Comparison of ENCODE assay signal across 17 mouse cellular contexts in the genomic region with DNA sequence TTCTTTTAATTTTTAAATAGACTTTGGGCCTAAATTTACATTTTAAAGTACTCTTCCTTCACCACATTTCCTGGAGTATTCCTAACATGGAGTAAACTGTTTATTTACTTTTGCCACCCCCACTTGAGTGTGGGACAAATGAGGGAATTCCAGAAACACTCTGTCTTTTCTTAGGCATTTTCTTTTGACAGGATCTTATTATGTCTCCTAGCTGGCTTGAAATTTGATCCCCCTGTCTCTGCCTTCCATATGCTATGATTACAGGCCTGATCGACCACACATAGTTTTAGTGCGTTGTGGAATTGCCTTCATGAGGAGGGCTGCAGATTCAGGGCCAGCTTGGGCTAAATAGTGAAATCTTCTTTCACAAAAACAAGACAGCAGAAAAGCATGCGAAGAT.
A peak's percentile ranks its signal among the peaks of the same experiment; 100 is the strongest.
DNase-seq lines count a peak whose midpoint lies in the region; ATAC-seq and TF ChIP-seq lines count a peak whose summit lies in the region.
"Had no signal": no experiment of that assay in that cellular context is flagged by ENCODE, and none has a peak within 500 bp of the region (broad histone marks: within the 10 kb centered on the region; RNA-seq: fewer than 3 reads in every experiment).

No protein-coding gene starts in this region.

- no peak overlapping the region for H3K4me2 ChIP-seq in kidney, embryonic 14.5 days (replicated peaks; ENCODE audit: low read depth, low read length)
- no peak overlapping the region for H3K4me2 ChIP-seq in stomach, embryonic 14.5 days (replicated peaks; ENCODE audit: low read depth, low read length)
- H3K4me2 ChIP-seq in stomach, postnatal 0 days (replicated peaks; ENCODE audit: low read depth) = no peak overlapping the region
- H3K4me2 ChIP-seq: hindbrain, embryonic 15.5 days; midbrain, embryonic 13.5 days had no signal

- peaks cover 3% of the 10 kb centered on the region; the same call in 1 of the 2 replicates for H3K36me3 ChIP-seq in kidney, embryonic 14.5 days (ENCODE audit: control insufficient read depth, insufficient read depth, low read length)
- no peaks in the 10 kb centered on the region; the same call in 1 of the 2 replicates for H3K36me3 ChIP-seq in stomach, embryonic 14.5 days (ENCODE audit: control insufficient read depth, insufficient read depth, low read length)
- H3K36me3 ChIP-seq in stomach, postnatal 0 days (ENCODE audit: control insufficient read depth, insufficient read depth, low read length) = peaks cover 6% of the 10 kb centered on the region; the same call in 1 of the 2 replicates
- H3K36me3 ChIP-seq in limb, embryonic 10.5 days = no peaks in the 10 kb centered on the region
- H3K36me3 ChIP-seq: G1E; hindbrain, embryonic 15.5 days; midbrain, embryonic 13.5 days had no signal

- H3K9me3 ChIP-seq in kidney, embryonic 14.5 days (ENCODE audit: control insufficient read depth, low read length) = no peaks in the 10 kb centered on the region
- no peaks in the 10 kb centered on the region; the same call in 1 of the 2 replicates for H3K9me3 ChIP-seq in stomach, embryonic 14.5 days (ENCODE audit: control insufficient read depth, low read depth, low read length)
- no peaks in the 10 kb centered on the region for H3K9me3 ChIP-seq in stomach, postnatal 0 days (ENCODE audit: control insufficient read depth, low read length)
- H3K9me3 ChIP-seq in limb, embryonic 10.5 days (replicated peaks) = no peaks in the 10 kb centered on the region
- H3K9me3 ChIP-seq: G1E; hindbrain, embryonic 15.5 days; midbrain, embryonic 13.5 days had no signal

- H3K4me1 ChIP-seq in kidney, embryonic 14.5 days (ENCODE audit: control insufficient read depth, insufficient read depth, low read length) = peaks cover 25% of the 10 kb centered on the region; the same call in 1 of the 2 replicates
- H3K4me1 ChIP-seq in stomach, embryonic 14.5 days (ENCODE audit: control insufficient read depth, insufficient read depth, low read length) = peaks cover 4% of the 10 kb centered on the region; the same call in 1 of the 2 replicates
- H3K4me1 ChIP-seq in stomach, postnatal 0 days (replicated peaks; ENCODE audit: control insufficient read depth, insufficient read depth) = no peaks in the 10 kb centered on the region
- H3K4me1 ChIP-seq in limb, embryonic 10.5 days = peaks cover 26% of the 10 kb centered on the region
- H3K4me1 ChIP-seq: hindbrain, embryonic 15.5 days; midbrain, embryonic 13.5 days had no signal

- TF ChIP-seq CTCF in stomach, postnatal 0 days (IDR thresholded peaks at IDR 0.05; ENCODE audit: low read depth) = no peak

- H3K27ac ChIP-seq in kidney, embryonic 14.5 days (ENCODE audit: low read depth, low read length) = peak overlapping the region; percentile 42; the same call in 1 of the 2 replicates
- H3K27ac ChIP-seq in stomach, embryonic 14.5 days (ENCODE audit: low read length) = peak overlapping the region; percentile 30; the same call in 1 of the 2 replicates
- H3K27ac ChIP-seq in stomach, postnatal 0 days (replicated peaks) = no peak overlapping the region
- H3K27ac ChIP-seq in limb, embryonic 10.5 days = peak overlapping the region; percentile 53; the same call in 1 of the 2 replicates
- H3K27ac ChIP-seq: hindbrain, embryonic 15.5 days; midbrain, embryonic 13.5 days had no signal

- H3K27me3 ChIP-seq in kidney, embryonic 14.5 days (ENCODE audit: control insufficient read depth, insufficient read depth, low read length) = no peaks in the 10 kb centered on the region
- H3K27me3 ChIP-seq in stomach, embryonic 14.5 days (ENCODE audit: control insufficient read depth, insufficient read depth, low read length) = no peaks in the 10 kb centered on the region
- H3K27me3 ChIP-seq in stomach, postnatal 0 days (ENCODE audit: control insufficient read depth, insufficient read depth, low read length) = no peaks in the 10 kb centered on the region
- H3K27me3 ChIP-seq in limb, embryonic 10.5 days (ENCODE audit: low read depth, poor library complexity, severe bottlenecking) = no peaks in the 10 kb centered on the region
- H3K27me3 ChIP-seq: hindbrain, embryonic 15.5 days; midbrain, embryonic 13.5 days had no signal

- no peak for TF ChIP-seq EP300 in stomach, postnatal 0 days (optimal IDR thresholded peaks at IDR 0.05)

- WGBS in kidney, embryonic 14.5 days = 22% methylated on average over 3 of the region's 3 CpGs
- 29% methylated on average over 3 of the region's 3 CpGs for WGBS in stomach, embryonic 14.5 days
- WGBS in stomach, postnatal 0 days = 29% methylated on average over 3 of the region's 3 CpGs
- 29% methylated on average over 3 of the region's 3 CpGs for WGBS in limb, embryonic 10.5 days

- H3K4me3 ChIP-seq in kidney, embryonic 14.5 days (ENCODE audit: low read length) = no peak overlapping the region
- no peak overlapping the region for H3K4me3 ChIP-seq in stomach, embryonic 14.5 days (ENCODE audit: low read depth, low read length)
- no peak overlapping the region for H3K4me3 ChIP-seq in stomach, postnatal 0 days (ENCODE audit: low read depth, low read length)
- H3K4me3 ChIP-seq in limb, embryonic 10.5 days = 0 out of 2 replicates have a peak overlapping the region, but pooled peaks have one; percentile 8
- H3K4me3 ChIP-seq: hindbrain, embryonic 15.5 days; midbrain, embryonic 13.5 days had no signal

- ATAC-seq in kidney, embryonic 14.5 days (ENCODE audit: low FRiP score, low TSS enrichment) = peak; percentile 32; the same call in 1 of the 2 replicates
- ATAC-seq in stomach, embryonic 14.5 days (ENCODE audit: insufficient number of reproducible peaks, insufficient read depth, low FRiP score, low read depth) = no peak
- no peak for ATAC-seq in stomach, postnatal 0 days (ENCODE audit: low FRiP score, low TSS enrichment)
- ATAC-seq: midbrain, embryonic 13.5 days had no signal

- no peak overlapping the region for H3K9ac ChIP-seq in kidney, embryonic 14.5 days (ENCODE audit: low read depth, low read length)
- H3K9ac ChIP-seq in stomach, embryonic 14.5 days (replicated peaks; ENCODE audit: low read depth, low read length) = no peak overlapping the region
- no peak overlapping the region for H3K9ac ChIP-seq in stomach, postnatal 0 days (ENCODE audit: low read length)
- H3K9ac ChIP-seq: hindbrain, embryonic 15.5 days; midbrain, embryonic 13.5 days had no signal

- DNase-seq in kidney, postnatal 25 days = no peak
- DNase-seq in stomach, postnatal 0 days (ENCODE audit: low spot score) = no peak
- DNase-seq in limb, embryonic 10.5 days (ENCODE audit: low spot score) = peak; percentile 32
- DNase-seq in gastrocnemius, postnatal 10 days = no peak
- no peak for DNase-seq in left cerebral cortex, adult 9 months (ENCODE audit: low spot score in 2 of 2)
- DNase-seq: adrenal gland, postnatal 25 days; cerebellum, postnatal 25 days; kidney, postnatal 36 days; layer of hippocampus, postnatal 36 days; liver; lung, postnatal 14 days; thymus, postnatal 36 days had no signal
